Mouse (Mus musculus): ENCODE results near the gene Hectd2. TPM values are rescaled to one million over a fixed set of nuclear protein-coding genes. Genes with fewer than 3 reads are reported as not detected.

Gene Hectd2
- polyA plus RNA-seq, 1 experiment from 2014 or later: 8.1 TPM

DNA sequence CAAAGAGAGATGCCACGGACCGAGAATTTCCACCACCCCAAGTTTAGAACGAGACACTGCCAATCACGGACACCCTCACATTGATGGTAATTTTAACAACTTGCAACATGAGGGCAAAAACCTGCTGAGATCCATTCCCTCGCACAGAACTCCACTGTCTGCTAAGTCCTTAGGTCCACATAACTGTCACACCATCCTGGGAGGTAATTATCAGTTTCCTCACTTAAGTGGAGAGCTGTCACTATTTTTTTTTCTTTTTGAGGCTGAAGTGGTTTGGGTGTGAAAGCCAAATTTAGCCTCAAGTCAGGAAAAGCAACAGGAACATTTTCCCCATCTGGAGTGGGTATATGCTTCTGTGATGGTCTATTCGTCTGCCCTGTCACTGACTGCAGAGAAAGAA is 110.0 kb downstream of the Hectd2 start:
- no peaks in the 10 kb centered on the region for H3K4me1 ChIP-seq (replicated peaks)
- H3K9ac ChIP-seq: no peak overlapping the region
- no peak overlapping the region for H3K27ac ChIP-seq (replicated peaks)
- no peak for ATAC-seq (ENCODE audit: low read depth)
- no peak overlapping the region for H3K4me2 ChIP-seq
- no peaks in the 10 kb centered on the region for H3K36me3 ChIP-seq
- 75% methylated on average over 6 of the region's 6 CpGs for WGBS
- no peak overlapping the region for H3K4me3 ChIP-seq
- H3K27me3 ChIP-seq: no peaks in the 10 kb centered on the region
- no peaks in the 10 kb centered on the region for H3K9me3 ChIP-seq

GRCm38 (mm10) chr19:36665206-36665605 is 110.8 kb downstream of the Hectd2 start:
- H3K4me2 ChIP-seq: no peak overlapping the region
- no peak for ATAC-seq (ENCODE audit: low read depth)
- no peak overlapping the region for H3K4me3 ChIP-seq
- no peaks in the 10 kb centered on the region for H3K27me3 ChIP-seq
- H3K4me1 ChIP-seq (replicated peaks): 0 out of 2 replicates have a peak, but pooled peaks cover 2% of the 10 kb centered on the region
- no peaks in the 10 kb centered on the region for H3K36me3 ChIP-seq
- no peak overlapping the region for H3K9ac ChIP-seq
- H3K27ac ChIP-seq (replicated peaks): no peak overlapping the region
- H3K9me3 ChIP-seq: no peaks in the 10 kb centered on the region
- 86% methylated on average over 7 of the region's 7 CpGs for WGBS

- H3K27me3 ChIP-seq: no peaks in the 10 kb centered on the region
- no peak overlapping the region for H3K27ac ChIP-seq (replicated peaks)
- H3K9ac ChIP-seq: no peak overlapping the region
- no peaks in the 10 kb centered on the region for H3K9me3 ChIP-seq
- 74% methylated on average over 5 of the region's 5 CpGs for WGBS
- H3K36me3 ChIP-seq: no peaks in the 10 kb centered on the region
- no peak overlapping the region for H3K4me2 ChIP-seq
- 0 out of 2 replicates have a peak, but pooled peaks cover 6% of the 10 kb centered on the region for H3K4me1 ChIP-seq (replicated peaks)
- ATAC-seq (ENCODE audit: low read depth): no peak
- no peak overlapping the region for H3K4me3 ChIP-seq
Measured at GRCm38 (mm10) chr19:36665641-36666040, 111.2 kb downstream of the Hectd2 start.

DNA sequence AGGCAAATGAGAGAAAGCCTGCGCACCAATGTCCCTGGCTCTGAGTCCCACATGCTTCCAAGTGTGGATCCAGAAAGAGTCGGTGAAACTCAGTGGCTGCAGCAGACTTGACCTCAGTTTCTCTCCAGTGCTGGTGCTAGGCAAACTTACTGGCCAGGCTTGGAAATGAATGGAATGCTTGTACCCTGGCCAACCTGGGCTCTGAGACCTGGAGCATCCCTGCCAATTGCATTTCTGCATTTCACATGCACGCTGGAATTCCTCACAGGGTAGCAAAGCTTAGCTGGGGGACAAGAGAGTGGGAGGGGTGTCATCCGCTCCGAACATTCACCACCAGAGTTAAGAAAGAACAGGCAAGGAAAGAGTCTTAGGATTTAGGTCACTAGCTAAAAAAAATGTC is 112.0 kb downstream of the Hectd2 start:
- WGBS: 95% methylated on average over 5 of the region's 5 CpGs
- Histone ChIP-seq H3K27ac (replicated peaks) (no peak overlapping the region), H3K9ac (no peak overlapping the region), H3K4me3 (no peak overlapping the region), H3K4me1 (replicated peaks) (0 out of 2 replicates have a peak, but pooled peaks cover 6% of the 10 kb centered on the region), H3K4me2 (no peak overlapping the region), H3K27me3 (no peaks in the 10 kb centered on the region), H3K36me3 (no peaks in the 10 kb centered on the region), H3K9me3 (no peaks in the 10 kb centered on the region)
- ATAC-seq (ENCODE audit: low read depth): no peak

DNA sequence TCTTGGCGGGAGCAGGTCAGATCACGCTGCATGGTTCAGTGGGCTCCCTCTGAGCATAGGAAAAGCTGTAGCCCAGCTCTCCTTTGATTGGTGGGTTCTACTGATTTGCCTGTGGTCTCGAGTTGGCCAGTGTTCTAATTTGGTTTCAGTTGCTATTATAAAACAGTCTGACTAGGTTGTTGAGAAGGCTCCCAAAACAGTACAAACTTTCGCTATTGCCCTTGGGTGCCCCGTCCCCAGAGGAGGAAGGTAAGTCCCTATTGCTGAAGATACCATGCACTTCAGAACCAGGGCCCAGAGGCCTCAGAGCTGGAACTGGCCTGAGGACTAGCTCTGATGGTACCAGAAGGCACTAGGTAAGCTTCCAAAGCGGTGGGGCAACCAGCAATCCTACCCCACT is 112.9 kb downstream of the Hectd2 start:
- no peak for ATAC-seq (ENCODE audit: low read depth)
- H3K36me3 ChIP-seq: no peaks in the 10 kb centered on the region
- H3K9ac ChIP-seq: no peak overlapping the region
- no peak overlapping the region for H3K4me2 ChIP-seq
- H3K27ac ChIP-seq (replicated peaks): no peak overlapping the region
- H3K4me1 ChIP-seq (replicated peaks): 0 out of 2 replicates have a peak, but pooled peaks cover 6% of the 10 kb centered on the region
- 90% methylated on average over 6 of the region's 6 CpGs for WGBS
- H3K4me3 ChIP-seq: no peak overlapping the region
- no peaks in the 10 kb centered on the region for H3K27me3 ChIP-seq
- no peaks in the 10 kb centered on the region for H3K9me3 ChIP-seq

GRCm38 (mm10) chr19:36668098-36668497 is 113.7 kb downstream of the Hectd2 start:
- H3K4me2 ChIP-seq: no peak overlapping the region
- H3K27me3 ChIP-seq: no peaks in the 10 kb centered on the region
- no peaks in the 10 kb centered on the region for H3K36me3 ChIP-seq
- H3K4me1 ChIP-seq (replicated peaks): 0 out of 2 replicates have a peak, but pooled peaks cover 6% of the 10 kb centered on the region
- H3K9ac ChIP-seq: no peak overlapping the region
- ATAC-seq (ENCODE audit: low read depth): no peak
- WGBS: 77% methylated on average over 1 of the region's 1 CpGs
- no peak overlapping the region for H3K27ac ChIP-seq (replicated peaks)
- no peaks in the 10 kb centered on the region for H3K9me3 ChIP-seq
- H3K4me3 ChIP-seq: no peak overlapping the region

- no peaks in the 10 kb centered on the region for H3K36me3 ChIP-seq
- ATAC-seq (ENCODE audit: low read depth): no peak
- no peak overlapping the region for H3K4me2 ChIP-seq
- H3K9ac ChIP-seq: no peak overlapping the region
- H3K9me3 ChIP-seq: no peaks in the 10 kb centered on the region
- H3K27me3 ChIP-seq: no peaks in the 10 kb centered on the region
- no peak overlapping the region for H3K4me3 ChIP-seq
- H3K27ac ChIP-seq (replicated peaks): no peak overlapping the region
- WGBS: 73% methylated on average over 2 of the region's 2 CpGs
- 0 out of 2 replicates have a peak, but pooled peaks cover 6% of the 10 kb centered on the region for H3K4me1 ChIP-seq (replicated peaks)
Measured at GRCm38 (mm10) chr19:36668881-36669639, 114.6 kb downstream of the Hectd2 start.

GRCm38 (mm10) chr19:36669720-36670451 is 115.4 kb downstream of the Hectd2 start:
- no peak for ATAC-seq (ENCODE audit: low read depth)

More at GRCm38 (mm10) chr19:36669720-36670451, 115.4 kb downstream of the Hectd2 start:
- no peak overlapping the region for H3K4me2 ChIP-seq
- no peak overlapping the region for H3K27ac ChIP-seq (replicated peaks)
- no peaks in the 10 kb centered on the region for H3K9me3 ChIP-seq
- H3K4me3 ChIP-seq: no peak overlapping the region
- H3K4me1 ChIP-seq (replicated peaks): 0 out of 2 replicates have a peak, but pooled peaks cover 6% of the 10 kb centered on the region
- WGBS: 34% methylated on average over 5 of the region's 5 CpGs
- no peaks in the 10 kb centered on the region for H3K36me3 ChIP-seq
- H3K27me3 ChIP-seq: no peaks in the 10 kb centered on the region
- no peak overlapping the region for H3K9ac ChIP-seq

Other genes starting within 250 kb of the Hectd2 start
- 5.3 and 6.9 TPM in 2 replicates for gene Pcgf5, start 206.3 kb upstream of the Hectd2 start, polyA plus RNA-seq (2015; fragmentation: Nextera tagmentation; extraction: Ambion mirVana)
- 9.6 and 10.2 TPM in 2 replicates for gene Ppp1r3c, start 182.0 kb downstream of the Hectd2 start, polyA plus RNA-seq (2015; fragmentation: Nextera tagmentation; extraction: Ambion mirVana)